Mouse (Mus musculus) midbrain, embryonic 10.5 days (tissue): Measurements from ENCODE around the gene Map2k5. TPM values are rescaled to one million over a fixed set of nuclear protein-coding genes. Genes with fewer than 3 reads are reported as not detected.

Source experiments
- DNase-seq: peaks from one replicate; pipeline ENCODE4 v3.0.0-alpha.2; 2017; ENCODE audit warnings: low spot score
- H3K27ac ChIP-seq: fragments of 300-500 bp; sonication (generic); replicated peaks from 2 replicates; pipeline ENCODE4 v1.5.1; 2016; ENCODE audit warnings: mild to moderate bottlenecking
- H3K27me3 ChIP-seq: fragments of 300-500 bp; sonication (generic); 2 replicates; pipeline ENCODE4 v1.6.1; 2016; ENCODE audit warnings: low read depth, mild to moderate bottlenecking; ENCODE audit not compliant: poor library complexity, severe bottlenecking
- H3K36me3 ChIP-seq: fragments of 300-500 bp; sonication (generic); 2 replicates; pipeline ENCODE4 v1.6.1; 2016; ENCODE audit warnings: mild to moderate bottlenecking, moderate library complexity
- H3K4me1 ChIP-seq: fragments of 300-500 bp; sonication (generic); 2 replicates; pipeline ENCODE4 v1.6.1; 2016
- H3K4me3 ChIP-seq: fragments of 300-500 bp; sonication (generic); 2 replicates; pipeline ENCODE4 v1.5.1; 2016; ENCODE audit warnings: mild to moderate bottlenecking, moderate library complexity
- H3K9me3 ChIP-seq: fragments of 300-500 bp; sonication (generic); replicated peaks from 2 replicates; pipeline ENCODE4 v1.6.1; 2016; ENCODE audit warnings: mild to moderate bottlenecking
- WGBS: fragments of 180-500 bp; shearing (Covaris S2); methylation state at CpG from one replicate; pipeline ENCODE4 v1.1.7; 2016; 5-methylcytosine and 5-hydroxymethylcytosine counted together
- polyA plus RNA-seq: library from polyadenylated mRNA; unstranded; fragments of >200 nt; fragmentation: Nextera tagmentation; extraction: Ambion mirVana; gene quantifications from 2 replicates; pipeline ENCODE4 v1.2.1, GENCODE M21; 2016

Gene Map2k5
- polyA plus RNA-seq, 1 experiment from 2014 or later = 32.9 TPM

- no peak for DNase-seq
- no peaks in the 10 kb centered on the region for H3K9me3 ChIP-seq
- no peak overlapping the region for H3K27ac ChIP-seq
- WGBS = 92% methylated on average over 4 of the region's 4 CpGs
- H3K4me1 ChIP-seq = peaks cover under 1% of the 10 kb centered on the region
- H3K4me3 ChIP-seq = no peak overlapping the region
- peaks cover 33% of the 10 kb centered on the region for H3K36me3 ChIP-seq
- no peaks in the 10 kb centered on the region for H3K27me3 ChIP-seq
Observed at GRCm38 (mm10) chr9:63288676-63289075, 89.0 kb downstream of the Map2k5 start.

GRCm38 (mm10) chr9:63284392-63284791 lies 93.3 kb downstream of the Map2k5 start:
- no peak for DNase-seq
- H3K27ac ChIP-seq = no peak overlapping the region

GRCm38 (mm10) chr9:63281996-63282395 lies 95.7 kb downstream of the Map2k5 start:
- H3K27me3 ChIP-seq = no peaks in the 10 kb centered on the region
- no peak overlapping the region for H3K4me3 ChIP-seq
- H3K36me3 ChIP-seq = peaks cover 16% of the 10 kb centered on the region
- H3K27ac ChIP-seq = no peak overlapping the region
- no peaks in the 10 kb centered on the region for H3K9me3 ChIP-seq
- 96% methylated on average over 7 of the region's 7 CpGs for WGBS
- H3K4me1 ChIP-seq = no peaks in the 10 kb centered on the region
- no peak for DNase-seq

More at GRCm38 (mm10) chr9:63284392-63284791, 93.3 kb downstream of the Map2k5 start:
- H3K4me1 ChIP-seq = no peaks in the 10 kb centered on the region
- H3K27me3 ChIP-seq = no peaks in the 10 kb centered on the region
- H3K36me3 ChIP-seq = peaks cover 24% of the 10 kb centered on the region
- 92% methylated on average over 9 of the region's 9 CpGs for WGBS
- no peak overlapping the region for H3K4me3 ChIP-seq
- H3K9me3 ChIP-seq = no peaks in the 10 kb centered on the region

- DNase-seq = no peak
- Histone ChIP-seq H3K27me3 (no peaks in the 10 kb centered on the region), H3K27ac (no peak overlapping the region), H3K36me3 (peaks cover 16% of the 10 kb centered on the region), H3K9me3 (no peaks in the 10 kb centered on the region), H3K4me1 (no peaks in the 10 kb centered on the region), H3K4me3 (no peak overlapping the region)
- WGBS = 86% methylated on average over 2 of the region's 2 CpGs
Observed at GRCm38 (mm10) chr9:63281086-63281485, 96.6 kb downstream of the Map2k5 start.

GRCm38 (mm10) chr9:63273781-63274180 lies 103.9 kb downstream of the Map2k5 start:
- H3K9me3 ChIP-seq = no peaks in the 10 kb centered on the region
- DNase-seq = no peak
- no peaks in the 10 kb centered on the region for H3K27me3 ChIP-seq
- H3K27ac ChIP-seq = no peak overlapping the region
- no peak overlapping the region for H3K4me3 ChIP-seq
- H3K36me3 ChIP-seq = no peaks in the 10 kb centered on the region
- 93% methylated on average over 6 of the region's 6 CpGs for WGBS
- peaks cover 19% of the 10 kb centered on the region for H3K4me1 ChIP-seq

- Histone ChIP-seq H3K27ac (0 out of 2 replicates have a peak overlapping the region, but pooled peaks have one; percentile 56), H3K9me3 (no peaks in the 10 kb centered on the region), H3K4me3 (no peak overlapping the region), H3K4me1 (peaks cover 19% of the 10 kb centered on the region), H3K27me3 (no peaks in the 10 kb centered on the region), H3K36me3 (no peaks in the 10 kb centered on the region)
- WGBS = 48% methylated on average over 3 of the region's 3 CpGs
- DNase-seq = no peak
Observed at GRCm38 (mm10) chr9:63269839-63270238, 107.9 kb downstream of the Map2k5 start.

GRCm38 (mm10) chr9:63263188-63263587 lies 114.5 kb downstream of the Map2k5 start:
- Histone ChIP-seq H3K36me3 (peaks cover 15% of the 10 kb centered on the region), H3K9me3 (no peaks in the 10 kb centered on the region), H3K27ac (no peak overlapping the region), H3K4me1 (0 out of 2 replicates have a peak, but pooled peaks cover 2% of the 10 kb centered on the region), H3K27me3 (no peaks in the 10 kb centered on the region), H3K4me3 (no peak overlapping the region)
- 76% methylated on average over 1 of the region's 1 CpGs for WGBS
- no peak for DNase-seq

DNA sequence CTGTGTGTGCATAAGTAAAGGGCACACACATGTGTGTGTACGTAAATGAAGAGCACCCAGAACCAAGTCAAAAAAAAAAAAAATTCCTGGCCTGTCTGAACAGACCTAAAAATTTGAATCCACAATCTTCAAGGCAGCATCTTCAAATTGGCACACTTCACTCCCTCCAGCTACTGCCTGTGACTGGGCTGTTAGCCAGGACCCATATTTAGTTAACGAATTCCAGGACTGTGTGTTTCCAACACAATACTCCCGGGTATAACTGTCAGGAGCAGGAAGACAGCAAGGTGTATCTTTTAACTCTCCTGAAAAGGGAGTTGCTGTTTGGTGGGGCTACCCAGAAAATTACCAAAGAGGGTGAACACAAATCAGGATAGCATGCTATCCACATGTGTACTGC lies 118.9 kb downstream of the Map2k5 start:
- no peak overlapping the region for H3K4me3 ChIP-seq
- DNase-seq = no peak
- H3K4me1 ChIP-seq = peaks cover 11% of the 10 kb centered on the region; the same call in 1 of the 2 replicates
- H3K27me3 ChIP-seq = no peaks in the 10 kb centered on the region
- WGBS = 93% methylated on average over 3 of the region's 3 CpGs
- peaks cover 27% of the 10 kb centered on the region for H3K36me3 ChIP-seq
- H3K9me3 ChIP-seq = no peaks in the 10 kb centered on the region
- H3K27ac ChIP-seq = no peak overlapping the region

DNA sequence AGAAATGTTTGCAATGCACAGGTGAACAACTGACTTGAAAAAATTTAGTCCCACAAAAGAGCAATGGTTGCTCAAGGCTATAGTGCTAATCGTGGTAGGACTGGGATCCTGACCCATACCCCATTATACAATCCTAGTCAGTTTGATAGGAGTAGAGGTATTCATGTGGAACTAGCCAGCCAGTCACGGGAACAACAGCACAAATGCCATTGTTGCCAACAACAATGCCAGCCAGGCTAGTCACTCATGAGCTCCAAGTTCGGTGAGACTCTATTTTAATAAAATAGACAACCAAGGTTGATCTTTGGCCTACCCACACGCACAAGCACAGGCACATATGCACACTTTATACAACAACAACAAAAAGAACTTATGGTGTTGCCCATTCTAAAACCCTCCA lies 120.0 kb downstream of the Map2k5 start:
- 63% methylated on average over 4 of the region's 4 CpGs for WGBS
- Histone ChIP-seq H3K27ac (no peak overlapping the region), H3K27me3 (no peaks in the 10 kb centered on the region), H3K4me1 (peaks cover 11% of the 10 kb centered on the region; the same call in 1 of the 2 replicates), H3K9me3 (no peaks in the 10 kb centered on the region), H3K36me3 (peaks cover 29% of the 10 kb centered on the region), H3K4me3 (no peak overlapping the region)
- no peak for DNase-seq

DNA sequence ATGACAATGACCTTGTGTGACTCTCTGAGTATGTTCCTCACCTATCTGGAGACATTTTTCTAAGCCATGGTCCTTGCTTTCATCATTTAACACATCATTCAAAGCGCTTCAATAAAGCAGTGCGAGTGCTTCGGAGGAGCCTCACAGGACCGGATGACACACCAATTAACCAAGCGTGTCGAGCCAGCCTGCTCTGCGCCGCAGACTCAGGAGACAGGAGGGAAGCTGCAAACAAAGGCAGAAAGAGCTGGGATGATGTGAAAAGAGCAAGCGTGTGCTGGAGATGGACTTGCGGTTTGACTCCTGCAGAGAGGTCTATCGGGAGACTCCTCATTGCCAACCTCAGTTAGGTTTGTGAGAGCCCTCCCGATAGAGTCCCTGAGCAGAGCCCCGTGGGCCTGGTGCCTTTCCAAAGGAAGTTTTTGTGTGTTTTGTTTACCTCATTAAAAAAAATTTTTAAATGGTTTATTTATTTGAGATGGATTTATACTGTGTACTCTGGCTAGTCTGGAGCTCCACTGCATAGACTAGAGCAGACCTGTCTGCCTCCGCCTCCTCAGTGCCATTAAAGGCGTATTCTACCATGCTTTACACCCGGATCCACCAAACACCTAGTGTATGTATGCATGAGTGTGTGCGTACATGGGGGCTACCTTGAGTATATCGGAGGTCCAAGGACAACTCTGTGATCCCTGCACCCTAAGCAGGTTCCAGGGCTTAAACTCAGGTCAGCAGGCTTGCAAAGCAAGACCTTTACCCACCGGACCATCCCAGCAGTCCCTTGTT lies 126.7 kb downstream of the Map2k5 start:
- Histone ChIP-seq H3K27ac (peak overlapping the region; percentile 39), H3K4me3 (no peak overlapping the region), H3K4me1 (peaks cover 39% of the 10 kb centered on the region), H3K27me3 (no peaks in the 10 kb centered on the region), H3K9me3 (no peaks in the 10 kb centered on the region), H3K36me3 (peaks cover 29% of the 10 kb centered on the region)
- peak; percentile 48 for DNase-seq
- WGBS = 68% methylated on average over 19 of the region's 19 CpGs

DNA sequence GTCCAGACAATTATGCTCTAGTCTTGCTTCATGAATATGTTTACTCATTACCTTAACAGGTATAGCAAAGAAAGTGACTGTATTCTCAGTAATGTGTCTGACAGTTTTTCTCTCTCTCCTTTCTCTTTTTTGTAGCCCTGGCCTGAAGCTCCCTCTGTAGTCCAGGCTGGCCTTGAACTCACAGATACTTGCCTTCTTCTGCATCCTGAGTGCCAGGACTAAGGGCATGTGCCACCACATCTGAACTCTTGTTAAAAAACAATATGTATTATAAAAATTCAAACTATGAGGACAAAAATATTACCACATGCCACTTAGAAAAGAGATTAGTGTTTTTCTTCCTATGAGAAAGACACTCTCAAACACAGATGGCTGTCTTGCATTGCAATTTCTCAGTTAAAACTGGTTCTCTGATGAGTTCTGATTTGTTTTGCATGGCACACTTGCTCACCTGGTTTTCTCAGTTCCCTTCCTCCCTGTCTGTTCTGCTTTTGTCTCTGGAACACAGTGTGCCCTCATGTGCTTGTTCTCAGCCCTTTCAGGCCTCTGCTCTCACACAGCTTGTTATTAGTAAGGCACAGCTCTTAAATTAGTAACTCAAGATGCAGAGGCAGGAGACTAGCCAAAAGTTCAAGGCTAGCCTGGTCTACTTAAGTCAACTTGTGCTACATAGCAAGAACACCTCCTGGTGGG lies 129.5 kb downstream of the Map2k5 start:
- peaks cover 40% of the 10 kb centered on the region for H3K4me1 ChIP-seq
- no peak overlapping the region for H3K4me3 ChIP-seq
- H3K27ac ChIP-seq = no peak overlapping the region
- H3K9me3 ChIP-seq = no peaks in the 10 kb centered on the region
- no peaks in the 10 kb centered on the region for H3K27me3 ChIP-seq
- H3K36me3 ChIP-seq = peaks cover 31% of the 10 kb centered on the region
- DNase-seq = no peak

DNA sequence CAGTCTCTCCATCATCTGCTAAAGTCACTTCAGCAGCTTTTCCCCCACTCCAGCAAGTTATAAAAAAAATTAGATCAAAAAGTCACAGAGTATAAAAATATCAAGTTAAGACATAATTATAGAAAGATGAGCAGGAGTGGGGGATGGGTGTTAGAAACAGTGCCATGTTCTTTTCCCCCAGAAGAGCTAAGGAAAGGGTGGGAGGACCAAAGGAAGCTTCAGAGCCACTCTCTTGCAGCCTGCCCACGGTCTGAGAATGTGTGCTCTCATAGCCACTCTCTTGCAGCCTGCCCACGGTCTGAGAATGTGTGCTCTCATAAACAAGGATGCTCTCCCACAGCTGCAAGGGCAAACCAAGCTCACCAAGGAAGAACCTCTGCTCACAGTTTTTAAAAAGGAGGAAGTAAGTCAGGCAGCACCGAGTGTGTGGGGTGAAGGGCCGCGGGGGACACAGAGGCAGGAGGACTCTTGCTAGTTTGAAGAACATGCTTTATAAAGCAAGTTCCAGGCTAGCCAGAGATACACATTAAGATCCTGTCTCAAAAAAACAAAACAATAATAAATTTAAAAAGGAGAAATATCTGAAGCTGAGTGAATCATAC lies 131.0 kb downstream of the Map2k5 start:
- Histone ChIP-seq H3K4me3 (no peak overlapping the region), H3K27ac (no peak overlapping the region), H3K4me1 (peaks cover 40% of the 10 kb centered on the region), H3K27me3 (no peaks in the 10 kb centered on the region), H3K36me3 (peaks cover 31% of the 10 kb centered on the region), H3K9me3 (no peaks in the 10 kb centered on the region)
- 80% methylated on average over 5 of the region's 5 CpGs for WGBS
- DNase-seq = no peak

DNA sequence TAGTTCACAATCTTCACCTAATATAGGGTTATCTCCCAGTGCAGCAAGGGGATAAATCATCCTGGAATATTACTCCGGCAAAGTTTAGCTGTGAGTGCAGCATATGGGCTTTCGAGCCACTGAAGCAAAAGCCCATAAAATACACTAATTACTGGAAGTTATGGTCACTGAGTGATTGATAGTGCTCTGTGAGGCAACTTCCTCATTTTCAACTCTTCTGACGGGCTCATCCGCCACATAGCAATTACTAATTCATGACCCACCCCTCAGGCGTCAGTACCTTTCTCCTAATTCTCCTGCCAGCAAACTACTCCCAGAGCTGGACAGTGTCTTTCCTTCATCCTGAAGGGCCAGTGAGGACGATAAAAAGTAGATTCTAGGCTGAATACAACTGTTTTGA lies 135.7 kb downstream of the Map2k5 start:
- Histone ChIP-seq H3K27ac (no peak overlapping the region), H3K4me1 (peaks cover 31% of the 10 kb centered on the region), H3K9me3 (no peaks in the 10 kb centered on the region), H3K36me3 (peaks cover 16% of the 10 kb centered on the region), H3K4me3 (no peak overlapping the region), H3K27me3 (no peaks in the 10 kb centered on the region)
- no peak for DNase-seq
- 83% methylated on average over 6 of the region's 6 CpGs for WGBS
